Mouse (Mus musculus): Measurements from ENCODE around the gene Gli1. TPM values are rescaled to one million over a fixed set of nuclear protein-coding genes. Genes with fewer than 3 reads are reported as not detected.

The Gli1 gene
- polyA plus RNA-seq, 1 experiment from 2014 or later, result 1.4 TPM

- ATAC-seq (ENCODE audit: extremely low read depth, insufficient number of reproducible peaks, low FRiP score, low TSS enrichment), result no peak
- Histone ChIP-seq H3K4me1 (peaks cover 19% of the 10 kb centered on the region), H3K27me3 (replicated peaks) (peaks cover 90% of the 10 kb centered on the region), H3K9me3 (no peaks in the 10 kb centered on the region), H3K9ac (no peak overlapping the region), H3K4me3 (no peak overlapping the region), H3K36me3 (no peaks in the 10 kb centered on the region), H3K4me2 (no peak overlapping the region), H3K27ac (replicated peaks) (no peak overlapping the region)
- WGBS, result 76% methylated on average over 7 of the region's 7 CpGs
These were observed 11.6 kb downstream of the Gli1 start for GRCm38 (mm10) chr10:127330212-127330611.

DNA sequence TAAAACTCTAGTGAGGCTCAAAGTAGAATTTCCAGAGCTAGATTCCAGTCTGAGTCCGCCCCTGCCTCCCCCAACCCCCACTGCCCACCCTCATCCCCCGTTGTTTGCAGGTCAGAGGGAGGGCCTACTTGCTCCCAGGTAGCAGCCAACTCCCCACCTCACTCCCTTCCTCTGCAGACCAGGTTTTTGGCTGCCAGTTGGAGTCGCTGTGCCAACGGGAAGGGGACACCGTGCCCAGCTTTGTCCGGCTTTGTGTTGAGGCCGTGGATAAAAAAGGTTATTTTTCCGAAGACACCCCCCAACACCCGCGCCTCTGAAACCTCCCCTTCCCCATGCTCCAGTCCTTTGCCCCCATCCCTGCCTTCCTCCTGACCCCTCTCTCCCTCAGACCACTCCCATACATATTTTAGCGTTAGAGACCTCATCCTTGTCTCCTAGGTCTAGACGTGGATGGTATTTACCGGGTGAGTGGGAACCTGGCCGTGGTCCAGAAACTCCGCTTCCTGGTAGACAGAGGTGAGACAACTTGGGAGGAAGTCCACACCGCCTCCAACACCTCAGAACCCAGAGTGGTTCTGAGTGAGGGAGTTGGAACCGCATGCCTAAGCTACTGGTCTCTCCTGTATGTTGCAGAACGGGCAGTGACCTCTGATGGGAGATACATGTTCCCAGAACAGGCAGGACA, 14.2 kb downstream of the Gli1 start:
- no peaks in the 10 kb centered on the region for H3K9me3 ChIP-seq
- H3K4me1 ChIP-seq, result peaks cover 24% of the 10 kb centered on the region
- no peak overlapping the region for H3K4me2 ChIP-seq
- WGBS, result 47% methylated on average over 18 of the region's 18 CpGs
- H3K27ac ChIP-seq (replicated peaks), result no peak overlapping the region
- H3K9ac ChIP-seq, result no peak overlapping the region
- H3K27me3 ChIP-seq (replicated peaks), result peaks cover 99% of the 10 kb centered on the region
- peak overlapping the region; percentile 58; the same call in 1 of the 2 replicates for H3K4me3 ChIP-seq
- H3K36me3 ChIP-seq, result no peaks in the 10 kb centered on the region
- no peak for ATAC-seq (ENCODE audit: extremely low read depth, insufficient number of reproducible peaks, low FRiP score, low TSS enrichment)

DNA sequence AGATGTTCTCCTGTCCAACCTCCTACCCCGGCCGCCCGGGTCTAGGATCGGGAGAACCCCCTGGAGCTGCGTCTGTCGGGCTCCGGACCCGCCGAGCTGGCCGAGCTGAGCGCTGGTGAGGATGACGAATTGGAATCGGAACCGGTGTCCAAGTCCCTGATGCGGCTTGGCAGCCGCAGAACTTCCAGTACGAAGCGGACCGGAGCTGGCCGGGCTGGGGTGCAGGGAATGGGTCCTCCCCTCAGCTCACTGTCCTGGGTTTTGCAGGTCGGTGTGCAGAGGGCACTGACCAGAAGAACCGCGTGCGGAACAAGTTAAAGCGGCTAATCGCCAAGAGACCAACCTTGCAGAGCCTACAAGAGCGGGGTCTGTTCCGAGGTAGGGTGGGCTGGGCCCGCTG, 14.9 kb downstream of the Gli1 start:
- ATAC-seq (ENCODE audit: extremely low read depth, insufficient number of reproducible peaks, low FRiP score, low TSS enrichment), result no peak
- Histone ChIP-seq H3K27me3 (replicated peaks) (peaks cover 100% of the 10 kb centered on the region), H3K9ac (peak overlapping the region; percentile 73), H3K36me3 (no peaks in the 10 kb centered on the region), H3K4me1 (peaks cover 24% of the 10 kb centered on the region), H3K4me2 (peak overlapping the region; percentile 84), H3K9me3 (no peaks in the 10 kb centered on the region), H3K27ac (replicated peaks) (no peak overlapping the region), H3K4me3 (peak overlapping the region; percentile 58)
- WGBS, result 7% methylated on average over 29 of the region's 29 CpGs

DNA sequence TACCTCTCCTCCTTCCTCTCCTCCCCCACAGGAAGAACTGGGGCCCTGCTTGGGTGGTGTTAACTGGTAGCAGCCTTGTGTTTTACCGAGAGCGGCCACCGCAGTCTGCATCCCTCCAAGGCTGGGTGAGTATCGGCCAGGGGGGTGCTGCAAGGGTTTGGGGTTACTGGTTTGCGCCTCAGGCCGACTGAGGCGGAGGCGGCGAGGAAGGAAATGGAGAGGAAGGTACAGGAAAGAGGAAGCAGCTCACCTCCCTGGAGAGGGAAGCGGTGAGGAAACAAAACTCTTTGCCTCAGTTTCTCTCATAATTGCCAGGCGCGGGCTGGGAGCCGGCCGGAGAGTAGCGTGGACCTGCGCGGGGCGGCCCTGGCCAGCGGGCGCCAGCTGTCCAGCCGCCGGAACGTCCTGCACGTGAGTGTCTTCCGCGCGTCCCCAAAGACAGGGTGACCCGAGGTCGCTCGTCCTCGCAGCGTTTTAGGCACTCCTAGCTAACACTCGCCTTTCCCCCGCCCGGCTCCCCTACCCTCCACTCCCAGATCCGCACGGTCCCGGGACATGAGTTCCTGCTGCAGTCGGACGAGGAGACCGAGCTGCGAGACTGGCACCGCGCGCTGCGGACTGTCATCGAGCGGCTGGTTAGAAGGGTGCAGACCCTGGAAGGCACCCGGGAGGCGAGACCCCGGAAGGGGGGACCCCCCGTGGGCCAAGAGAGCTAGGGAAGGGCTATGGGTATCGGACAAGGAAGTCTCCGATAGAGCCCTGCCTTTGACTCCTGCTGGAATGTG, 15.6 kb downstream of the Gli1 start:
- no peaks in the 10 kb centered on the region for H3K36me3 ChIP-seq
- H3K9ac ChIP-seq, result peak overlapping the region; percentile 73
- H3K4me2 ChIP-seq, result peak overlapping the region; percentile 84
- H3K27me3 ChIP-seq (replicated peaks), result peaks cover 99% of the 10 kb centered on the region
- H3K27ac ChIP-seq (replicated peaks), result no peak overlapping the region
- peaks cover 24% of the 10 kb centered on the region for H3K4me1 ChIP-seq
- no peaks in the 10 kb centered on the region for H3K9me3 ChIP-seq
- no peak; the same call in 1 of the 2 replicates for ATAC-seq (ENCODE audit: extremely low read depth, insufficient number of reproducible peaks, low FRiP score, low TSS enrichment)
- 2% methylated on average over 54 of the region's 54 CpGs for WGBS
- H3K4me3 ChIP-seq, result peak overlapping the region; percentile 58

DNA sequence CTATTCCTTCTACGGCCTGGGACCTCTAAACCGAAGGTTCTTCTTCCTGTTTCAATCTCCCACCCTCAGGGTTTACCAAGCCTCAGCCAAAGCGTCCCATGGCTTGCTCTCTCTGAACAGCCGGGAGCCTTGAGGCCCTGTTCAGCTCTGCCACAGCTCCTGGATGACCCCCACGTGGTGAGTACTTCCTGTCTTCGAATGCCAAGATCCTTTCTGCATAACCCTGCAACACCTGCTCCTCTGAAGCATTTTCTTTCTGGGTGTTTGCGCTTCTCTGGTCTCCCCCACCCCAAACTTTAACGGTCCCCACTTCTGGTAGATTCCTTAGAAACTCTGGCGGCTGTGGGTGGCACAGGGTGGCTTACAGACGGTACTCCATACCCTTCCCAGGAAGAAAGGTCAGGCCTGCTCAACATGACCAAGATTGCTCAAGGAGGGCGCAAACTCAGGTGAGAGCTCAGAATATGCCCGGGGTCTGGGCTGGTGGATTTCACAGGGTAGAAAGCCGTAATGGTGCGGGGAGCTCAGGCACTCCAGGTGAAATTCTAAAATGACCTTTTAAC, 16.2 kb downstream of the Gli1 start:
- H3K36me3 ChIP-seq, result no peaks in the 10 kb centered on the region
- H3K9ac ChIP-seq, result peak overlapping the region; percentile 73
- no peaks in the 10 kb centered on the region for H3K9me3 ChIP-seq
- peak overlapping the region; percentile 58 for H3K4me3 ChIP-seq
- ATAC-seq (ENCODE audit: extremely low read depth, insufficient number of reproducible peaks, low FRiP score, low TSS enrichment), result no peak
- H3K27ac ChIP-seq (replicated peaks), result no peak overlapping the region
- peaks cover 98% of the 10 kb centered on the region for H3K27me3 ChIP-seq (replicated peaks)
- peak overlapping the region; percentile 84 for H3K4me2 ChIP-seq
- WGBS, result 36% methylated on average over 14 of the region's 14 CpGs
- H3K4me1 ChIP-seq, result peaks cover 24% of the 10 kb centered on the region

- Histone ChIP-seq H3K27ac (replicated peaks) (no peak overlapping the region), H3K4me1 (peaks cover 24% of the 10 kb centered on the region), H3K9me3 (no peaks in the 10 kb centered on the region), H3K4me3 (no peak overlapping the region), H3K4me2 (no peak overlapping the region), H3K9ac (no peak overlapping the region), H3K36me3 (no peaks in the 10 kb centered on the region), H3K27me3 (replicated peaks) (peaks cover 88% of the 10 kb centered on the region)
- no peak for ATAC-seq (ENCODE audit: extremely low read depth, insufficient number of reproducible peaks, low FRiP score, low TSS enrichment)
- 10% methylated on average over 7 of the region's 7 CpGs for WGBS
These were observed 17.3 kb downstream of the Gli1 start for GRCm38 (mm10) chr10:127324495-127324894.

DNA sequence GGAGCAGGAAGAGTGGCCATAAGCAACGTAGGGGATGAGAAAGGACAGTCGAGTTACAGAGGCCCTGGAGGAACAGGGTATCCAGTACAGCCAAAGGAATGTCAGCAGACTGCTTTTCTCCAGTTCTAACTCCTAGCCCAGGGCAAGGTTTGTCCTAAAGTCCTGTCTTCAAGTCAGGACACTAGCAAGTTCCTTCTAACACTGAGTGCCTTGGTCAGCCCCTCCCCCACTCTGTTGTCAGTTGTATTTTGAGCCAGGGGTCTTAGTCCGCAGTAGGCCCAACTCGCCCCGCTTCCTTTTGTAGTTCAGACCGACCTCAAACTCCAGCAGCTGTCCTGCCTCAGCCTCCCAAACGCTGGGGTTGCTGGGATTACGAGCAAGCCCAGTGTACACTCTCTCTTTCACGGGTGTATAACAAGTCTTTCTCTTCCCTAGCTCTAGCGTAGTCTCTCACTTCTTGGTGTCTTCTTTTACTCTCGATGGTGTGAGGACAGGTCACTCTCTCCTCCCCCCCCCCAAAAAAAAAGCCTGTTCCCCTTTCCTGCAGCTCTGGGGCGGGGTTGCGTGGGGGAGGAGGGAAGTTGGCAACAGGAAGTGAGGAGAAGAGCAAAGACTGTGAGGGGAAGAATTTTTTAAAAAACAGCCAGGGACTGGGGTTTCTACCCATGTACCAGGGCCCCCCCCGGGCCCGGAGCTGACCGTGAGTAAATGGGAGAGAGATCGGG, 18.5 kb downstream of the Gli1 start:
- Histone ChIP-seq H3K4me3 (0 out of 2 replicates have a peak overlapping the region, but pooled peaks have one; percentile 8), H3K36me3 (no peaks in the 10 kb centered on the region), H3K4me2 (0 out of 2 replicates have a peak overlapping the region, but pooled peaks have one; percentile 3), H3K4me1 (peaks cover 22% of the 10 kb centered on the region), H3K27me3 (replicated peaks) (peaks cover 76% of the 10 kb centered on the region), H3K9me3 (no peaks in the 10 kb centered on the region), H3K9ac (no peak overlapping the region), H3K27ac (replicated peaks) (no peak overlapping the region)
- ATAC-seq (ENCODE audit: extremely low read depth, insufficient number of reproducible peaks, low FRiP score, low TSS enrichment), result no peak
- 51% methylated on average over 17 of the region's 17 CpGs for WGBS

DNA sequence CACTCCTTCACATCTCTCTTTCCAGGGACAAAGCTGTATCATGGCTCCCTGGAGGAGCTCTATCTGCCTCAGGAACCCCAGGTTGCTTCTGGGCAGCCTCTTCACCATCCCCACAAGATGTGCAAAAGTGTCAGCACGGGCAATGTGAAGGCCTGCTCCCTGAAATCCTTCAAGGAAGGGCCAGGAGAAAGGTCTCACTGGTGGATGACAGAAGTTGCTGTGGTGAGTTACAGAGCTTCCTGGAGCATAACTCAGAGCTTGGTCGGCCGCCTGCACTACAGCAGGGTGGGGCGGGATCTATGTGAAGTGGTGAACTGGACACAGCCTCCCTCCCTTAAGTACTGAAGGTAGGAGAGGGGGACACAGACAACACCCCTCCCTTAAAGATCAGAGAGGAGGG, 19.1 kb downstream of the Gli1 start:
- Histone ChIP-seq H3K4me1 (peaks cover 22% of the 10 kb centered on the region), H3K4me2 (no peak overlapping the region), H3K4me3 (no peak overlapping the region), H3K27ac (replicated peaks) (no peak overlapping the region), H3K36me3 (no peaks in the 10 kb centered on the region), H3K27me3 (replicated peaks) (peaks cover 70% of the 10 kb centered on the region), H3K9ac (no peak overlapping the region), H3K9me3 (no peaks in the 10 kb centered on the region)
- ATAC-seq (ENCODE audit: extremely low read depth, insufficient number of reproducible peaks, low FRiP score, low TSS enrichment), result no peak
- 60% methylated on average over 4 of the region's 4 CpGs for WGBS

DNA sequence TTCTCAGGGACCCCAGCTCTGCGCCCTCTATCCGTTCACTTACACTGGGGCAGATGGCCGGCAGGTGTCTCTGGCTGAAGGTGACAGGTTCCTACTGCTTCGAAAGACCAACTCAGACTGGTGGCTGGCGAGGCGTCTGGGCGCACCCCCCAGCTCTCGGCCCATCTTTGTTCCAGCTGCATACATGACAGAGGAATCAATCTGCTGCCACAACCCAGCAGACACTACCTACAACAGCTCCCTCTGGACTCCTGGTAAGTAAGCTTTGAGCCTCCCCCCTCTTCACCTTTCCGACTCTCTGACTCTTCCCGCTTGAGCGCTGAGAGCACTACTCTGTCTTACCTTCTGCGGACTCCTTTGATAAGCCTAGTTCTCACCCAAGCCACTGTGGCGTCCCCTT, 19.6 kb downstream of the Gli1 start:
- Histone ChIP-seq H3K27ac (replicated peaks) (no peak overlapping the region), H3K9me3 (no peaks in the 10 kb centered on the region), H3K36me3 (no peaks in the 10 kb centered on the region), H3K27me3 (replicated peaks) (peaks cover 65% of the 10 kb centered on the region), H3K4me2 (no peak overlapping the region), H3K4me3 (no peak overlapping the region), H3K4me1 (peaks cover 22% of the 10 kb centered on the region), H3K9ac (no peak overlapping the region)
- ATAC-seq (ENCODE audit: extremely low read depth, insufficient number of reproducible peaks, low FRiP score, low TSS enrichment), result no peak
- 53% methylated on average over 13 of the region's 13 CpGs for WGBS

GRCm38 (mm10) chr10:127321621-127322020, 20.2 kb downstream of the Gli1 start, which contains the start of gene Arhgap9:
Arhgap9 (plus strand) TSS chr10:127321964.
- no peak within 1 kb of the TSS for H3K27ac ChIP-seq (replicated peaks)
- 71% methylated on average over 3 of the region's 3 CpGs for WGBS
- ATAC-seq (ENCODE audit: extremely low read depth, insufficient number of reproducible peaks, low FRiP score, low TSS enrichment), result no peak

DNA sequence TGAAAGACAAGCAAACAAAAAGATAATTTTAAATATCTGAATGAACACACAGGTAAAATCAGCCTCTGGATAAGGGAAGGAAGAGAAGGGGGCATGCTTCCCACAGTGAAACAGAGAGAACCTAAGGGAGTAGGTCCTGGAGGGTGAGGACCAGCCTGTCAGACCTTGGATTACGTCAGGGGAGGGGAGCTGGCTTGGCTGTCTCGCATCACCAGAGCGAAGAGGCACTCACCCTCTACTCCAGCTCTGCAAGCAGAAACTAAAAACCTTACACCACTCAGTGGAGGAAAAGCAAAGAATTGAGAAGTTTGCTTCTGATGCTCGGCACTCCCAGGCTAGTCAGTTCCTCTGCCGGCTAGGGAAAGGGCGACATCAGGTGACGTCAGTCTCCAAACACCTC, 21.8 kb downstream of the Gli1 start:
- WGBS, result 71% methylated on average over 7 of the region's 7 CpGs

More at GRCm38 (mm10) chr10:127321621-127322020, 20.2 kb downstream of the Gli1 start, which contains the start of gene Arhgap9:
- no peak within 1 kb of the TSS for H3K4me3 ChIP-seq
- H3K27me3 ChIP-seq (replicated peaks), result peaks cover 59% of the 10 kb centered on the region
- H3K9ac ChIP-seq, result no peak within 1 kb of the TSS
- H3K4me1 ChIP-seq, result peaks cover 17% of the 10 kb centered on the region
- H3K36me3 ChIP-seq, result no peaks in the 10 kb centered on the region
- H3K4me2 ChIP-seq, result no peak within 1 kb of the TSS
- H3K9me3 ChIP-seq, result no peaks in the 10 kb centered on the region

More for the DNA sequence above, 21.8 kb downstream of the Gli1 start:
- Histone ChIP-seq H3K4me2 (no peak overlapping the region), H3K36me3 (no peaks in the 10 kb centered on the region), H3K9ac (no peak overlapping the region), H3K27ac (replicated peaks) (no peak overlapping the region), H3K4me3 (no peak overlapping the region), H3K4me1 (peaks cover 4% of the 10 kb centered on the region; the same call in 1 of the 2 replicates), H3K27me3 (replicated peaks) (peaks cover 43% of the 10 kb centered on the region), H3K9me3 (no peaks in the 10 kb centered on the region)
- no peak for ATAC-seq (ENCODE audit: extremely low read depth, insufficient number of reproducible peaks, low FRiP score, low TSS enrichment)

Data from heart, embryonic 13.5 days (tissue).